Mouse (Mus musculus) stomach, embryonic 15.5 days (tissue): ENCODE data around the gene Grap2. TPM values are rescaled to one million over a fixed set of nuclear protein-coding genes. Genes with fewer than 3 reads are reported as not detected.

Experiments used
- ATAC-seq: fragments of 200-750 bp; cut with Nextera tagmentation; 2 replicates; pipeline ENCODE4 v1.8.0; 2017; ENCODE audit warnings: low read depth, moderate number of reproducible peaks, moderate TSS enrichment; ENCODE audit not compliant: insufficient read depth, low FRiP score
- H3K27ac ChIP-seq: fragments of 300-500 bp; sonication (generic); 2 replicates; pipeline ENCODE4 v1.5.1; 2015; ENCODE audit warnings: mild to moderate bottlenecking, inconsistent platforms
- H3K27me3 ChIP-seq: fragments of 300-500 bp; sonication (generic); replicated peaks from 2 replicates; pipeline ENCODE4 v1.6.1; 2015; ENCODE audit warnings: inconsistent platforms
- H3K36me3 ChIP-seq: fragments of 300-500 bp; sonication (generic); 2 replicates; pipeline ENCODE4 v1.6.1; 2015; ENCODE audit warnings: inconsistent platforms
- H3K4me1 ChIP-seq: fragments of 300-500 bp; sonication (generic); 2 replicates; pipeline ENCODE4 v1.6.1; 2015; ENCODE audit warnings: inconsistent platforms
- H3K4me2 ChIP-seq: fragments of 300-500 bp; sonication (generic); 2 replicates; pipeline ENCODE4 v1.6.1; 2015; ENCODE audit warnings: mild to moderate bottlenecking, inconsistent platforms
- H3K4me3 ChIP-seq: fragments of 300-500 bp; sonication (generic); replicated peaks from 2 replicates; pipeline ENCODE4 v1.5.1; 2015; ENCODE audit warnings: inconsistent platforms
- H3K9ac ChIP-seq: fragments of 300-500 bp; sonication (generic); 2 replicates; pipeline ENCODE4 v1.6.1; 2015; ENCODE audit warnings: inconsistent platforms
- H3K9me3 ChIP-seq: fragments of 300-500 bp; sonication (generic); 2 replicates; pipeline ENCODE4 v1.6.1; 2016; ENCODE audit warnings: inconsistent platforms
- WGBS: fragments of 180-500 bp; shearing (Covaris S2); methylation state at CpG from one replicate; pipeline ENCODE4 v1.1.7; 2015; 5-methylcytosine and 5-hydroxymethylcytosine counted together
- polyA plus RNA-seq: library from polyadenylated mRNA; unstranded; fragments of >200 nt; fragmentation: Nextera tagmentation; extraction: Ambion mirVana; gene quantifications from 2 replicates; pipeline ENCODE4 v1.2.1, GENCODE M21; 2015

The Grap2 gene
- polyA plus RNA-seq, 1 experiment from 2014 or later: 1.3 TPM

GRCm38 (mm10) chr15:80630711-80631110 is 58.3 kb downstream of the Grap2 start:
- Histone ChIP-seq H3K36me3 (no peaks in the 10 kb centered on the region), H3K4me3 (no peak overlapping the region), H3K27me3 (no peaks in the 10 kb centered on the region), H3K9me3 (no peaks in the 10 kb centered on the region), H3K4me2 (no peak overlapping the region), H3K27ac (no peak overlapping the region), H3K4me1 (no peaks in the 10 kb centered on the region), H3K9ac (no peak overlapping the region)
- no peak for ATAC-seq
- 43% methylated on average over 14 of the region's 14 CpGs for WGBS

- no peaks in the 10 kb centered on the region for H3K36me3 ChIP-seq
- H3K9me3 ChIP-seq: no peaks in the 10 kb centered on the region
- H3K27ac ChIP-seq: no peak overlapping the region
- H3K4me1 ChIP-seq: no peaks in the 10 kb centered on the region
- no peak for ATAC-seq
- no peak overlapping the region for H3K9ac ChIP-seq
- H3K27me3 ChIP-seq: no peaks in the 10 kb centered on the region
- no peak overlapping the region for H3K4me2 ChIP-seq
- H3K4me3 ChIP-seq: no peak overlapping the region
- WGBS: 76% methylated on average over 2 of the region's 2 CpGs
Measured at GRCm38 (mm10) chr15:80631311-80631710, 58.9 kb downstream of the Grap2 start.

GRCm38 (mm10) chr15:80632280-80632893 is 60.0 kb downstream of the Grap2 start:
- H3K36me3 ChIP-seq: no peaks in the 10 kb centered on the region
- 85% methylated on average over 13 of the region's 13 CpGs for WGBS
- no peak overlapping the region for H3K4me2 ChIP-seq
- no peak for ATAC-seq
- no peaks in the 10 kb centered on the region for H3K27me3 ChIP-seq
- H3K4me1 ChIP-seq: 0 out of 2 replicates have a peak, but pooled peaks cover under 1% of the 10 kb centered on the region
- no peak overlapping the region for H3K4me3 ChIP-seq
- no peak overlapping the region for H3K9ac ChIP-seq
- no peaks in the 10 kb centered on the region for H3K9me3 ChIP-seq
- no peak overlapping the region for H3K27ac ChIP-seq

- 47% methylated on average over 11 of the region's 11 CpGs for WGBS
- H3K4me2 ChIP-seq: no peak overlapping the region
- H3K27me3 ChIP-seq: no peaks in the 10 kb centered on the region
- no peak for ATAC-seq
- no peak overlapping the region for H3K4me3 ChIP-seq
- no peaks in the 10 kb centered on the region for H3K9me3 ChIP-seq
- H3K4me1 ChIP-seq: peaks cover 8% of the 10 kb centered on the region; the same call in 1 of the 2 replicates
- H3K36me3 ChIP-seq: no peaks in the 10 kb centered on the region
- H3K9ac ChIP-seq: no peak overlapping the region
- no peak overlapping the region for H3K27ac ChIP-seq
Measured at GRCm38 (mm10) chr15:80634391-80635193, 62.2 kb downstream of the Grap2 start.

- H3K36me3 ChIP-seq: no peaks in the 10 kb centered on the region
- no peak for ATAC-seq
- peaks cover 8% of the 10 kb centered on the region; the same call in 1 of the 2 replicates for H3K4me1 ChIP-seq
- H3K4me3 ChIP-seq: no peak overlapping the region
- no peak overlapping the region for H3K27ac ChIP-seq
- no peaks in the 10 kb centered on the region for H3K27me3 ChIP-seq
- H3K9ac ChIP-seq: no peak overlapping the region
- no peak overlapping the region for H3K4me2 ChIP-seq
- H3K9me3 ChIP-seq: no peaks in the 10 kb centered on the region
- WGBS: 62% methylated on average over 13 of the region's 13 CpGs
Measured at GRCm38 (mm10) chr15:80636757-80637372, 64.5 kb downstream of the Grap2 start.

- Histone ChIP-seq H3K9ac (no peak overlapping the region), H3K4me3 (no peak overlapping the region), H3K36me3 (no peaks in the 10 kb centered on the region), H3K4me2 (peak overlapping the region; percentile 8; the same call in 1 of the 2 replicates), H3K4me1 (peaks cover 12% of the 10 kb centered on the region), H3K27ac (no peak overlapping the region), H3K27me3 (no peaks in the 10 kb centered on the region), H3K9me3 (no peaks in the 10 kb centered on the region)
- no peak for ATAC-seq
- 28% methylated on average over 11 of the region's 11 CpGs for WGBS
Measured at GRCm38 (mm10) chr15:80639071-80639702, 66.8 kb downstream of the Grap2 start.

- Histone ChIP-seq H3K27me3 (no peaks in the 10 kb centered on the region), H3K4me3 (no peak overlapping the region), H3K27ac (no peak overlapping the region), H3K9me3 (no peaks in the 10 kb centered on the region), H3K4me1 (peaks cover 16% of the 10 kb centered on the region), H3K4me2 (no peak overlapping the region), H3K9ac (no peak overlapping the region), H3K36me3 (no peaks in the 10 kb centered on the region)
- no peak for ATAC-seq
- 81% methylated on average over 3 of the region's 3 CpGs for WGBS
Measured at GRCm38 (mm10) chr15:80639874-80640273, 67.5 kb downstream of the Grap2 start.

GRCm38 (mm10) chr15:80641702-80642435 is 69.5 kb downstream of the Grap2 start:
- ATAC-seq: no peak
- no peaks in the 10 kb centered on the region for H3K27me3 ChIP-seq

GRCm38 (mm10) chr15:80645006-80645797 is 72.8 kb downstream of the Grap2 start:
- no peak overlapping the region for H3K9ac ChIP-seq
- no peak overlapping the region for H3K4me2 ChIP-seq
- 71% methylated on average over 17 of the region's 17 CpGs for WGBS
- no peak overlapping the region for H3K27ac ChIP-seq
- no peaks in the 10 kb centered on the region for H3K27me3 ChIP-seq
- no peaks in the 10 kb centered on the region for H3K9me3 ChIP-seq
- no peak overlapping the region for H3K4me3 ChIP-seq
- ATAC-seq: peak; percentile 35; the same call in 1 of the 2 replicates
- peaks cover 10% of the 10 kb centered on the region; the same call in 1 of the 2 replicates for H3K4me1 ChIP-seq
- no peaks in the 10 kb centered on the region for H3K36me3 ChIP-seq

More at GRCm38 (mm10) chr15:80641702-80642435, 69.5 kb downstream of the Grap2 start:
- peaks cover 18% of the 10 kb centered on the region for H3K4me1 ChIP-seq
- H3K36me3 ChIP-seq: no peaks in the 10 kb centered on the region
- H3K4me3 ChIP-seq: no peak overlapping the region
- WGBS: 52% methylated on average over 2 of the region's 2 CpGs
- no peak overlapping the region for H3K9ac ChIP-seq
- no peaks in the 10 kb centered on the region for H3K9me3 ChIP-seq
- H3K4me2 ChIP-seq: no peak overlapping the region
- no peak overlapping the region for H3K27ac ChIP-seq

- WGBS: 66% methylated on average over 15 of the region's 15 CpGs
- H3K4me1 ChIP-seq: peaks cover 9% of the 10 kb centered on the region; the same call in 1 of the 2 replicates
- H3K4me3 ChIP-seq: no peak overlapping the region
- H3K27ac ChIP-seq: peak overlapping the region; percentile 63; the same call in 1 of the 2 replicates
- no peak overlapping the region for H3K9ac ChIP-seq
- H3K27me3 ChIP-seq: no peaks in the 10 kb centered on the region
- H3K4me2 ChIP-seq: no peak overlapping the region
- H3K36me3 ChIP-seq: no peaks in the 10 kb centered on the region
- ATAC-seq: no peak
- H3K9me3 ChIP-seq: no peaks in the 10 kb centered on the region
Measured at GRCm38 (mm10) chr15:80648977-80649606, 76.7 kb downstream of the Grap2 start.
